Mouse (Mus musculus): ENCODE measurements around the gene Hvcn1.

The Hvcn1 gene

GRCm38 (mm10) chr5:122237200-122237599 lies 30.6 kb downstream of the Hvcn1 start:
- no peak for DNase-seq

- DNase-seq = no peak
Measured at GRCm38 (mm10) chr5:122239618-122240017, 33.0 kb downstream of the Hvcn1 start.

GRCm38 (mm10) chr5:122240521-122240920 lies 33.9 kb downstream of the Hvcn1 start:
- peak; percentile 62 to 83 for DNase-seq

DNA sequence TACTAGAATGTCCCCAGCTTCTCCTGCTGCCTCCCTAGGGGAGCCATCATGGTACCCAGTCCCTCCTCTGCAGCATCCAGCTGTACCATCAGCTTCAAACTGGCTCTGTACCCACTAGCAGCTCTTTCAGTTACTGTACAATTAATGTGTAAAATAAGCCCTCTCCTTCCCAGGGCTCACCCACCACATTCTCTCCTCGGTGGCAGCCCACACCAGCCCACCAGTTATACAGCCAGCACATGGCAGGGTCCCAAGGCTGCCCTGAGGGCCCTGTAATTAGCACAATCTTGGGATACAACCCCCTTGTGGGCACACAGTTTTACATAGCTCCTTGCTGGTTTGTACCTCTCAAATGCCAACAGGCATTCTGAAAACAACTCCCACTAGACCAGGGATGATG lies 34.4 kb downstream of the Hvcn1 start:
- no peak for DNase-seq

DNA sequence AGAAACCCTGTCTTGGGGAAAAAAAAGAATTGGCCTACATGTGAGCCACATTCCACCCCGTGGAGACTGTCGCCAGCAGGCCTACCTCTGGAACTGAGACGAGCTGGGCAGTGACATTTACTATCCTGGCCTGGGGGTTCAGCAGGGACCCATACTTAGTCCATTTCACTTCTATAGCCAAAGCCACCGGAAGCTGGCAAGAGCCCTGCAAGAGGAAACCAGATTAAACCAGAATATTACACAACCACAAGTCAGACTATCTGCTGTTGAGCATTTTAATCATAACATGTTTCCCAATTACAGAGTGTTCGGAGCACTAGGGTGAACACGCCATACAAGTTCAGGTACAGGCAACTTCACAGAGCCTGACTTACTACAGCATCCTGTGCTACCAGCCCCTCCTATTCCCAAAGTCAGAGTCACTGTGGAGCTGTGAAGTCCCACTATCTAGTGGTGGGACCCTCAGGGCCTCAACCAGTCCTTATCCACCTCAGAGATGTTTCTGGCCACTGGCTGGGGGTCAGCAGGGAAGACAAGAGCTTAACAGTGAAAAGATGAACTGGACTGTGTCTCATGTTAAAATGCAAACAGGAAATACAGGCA lies 36.0 kb downstream of the Hvcn1 start:
- DNase-seq = peak in 1 of 2 experiments; percentile 18

DNA sequence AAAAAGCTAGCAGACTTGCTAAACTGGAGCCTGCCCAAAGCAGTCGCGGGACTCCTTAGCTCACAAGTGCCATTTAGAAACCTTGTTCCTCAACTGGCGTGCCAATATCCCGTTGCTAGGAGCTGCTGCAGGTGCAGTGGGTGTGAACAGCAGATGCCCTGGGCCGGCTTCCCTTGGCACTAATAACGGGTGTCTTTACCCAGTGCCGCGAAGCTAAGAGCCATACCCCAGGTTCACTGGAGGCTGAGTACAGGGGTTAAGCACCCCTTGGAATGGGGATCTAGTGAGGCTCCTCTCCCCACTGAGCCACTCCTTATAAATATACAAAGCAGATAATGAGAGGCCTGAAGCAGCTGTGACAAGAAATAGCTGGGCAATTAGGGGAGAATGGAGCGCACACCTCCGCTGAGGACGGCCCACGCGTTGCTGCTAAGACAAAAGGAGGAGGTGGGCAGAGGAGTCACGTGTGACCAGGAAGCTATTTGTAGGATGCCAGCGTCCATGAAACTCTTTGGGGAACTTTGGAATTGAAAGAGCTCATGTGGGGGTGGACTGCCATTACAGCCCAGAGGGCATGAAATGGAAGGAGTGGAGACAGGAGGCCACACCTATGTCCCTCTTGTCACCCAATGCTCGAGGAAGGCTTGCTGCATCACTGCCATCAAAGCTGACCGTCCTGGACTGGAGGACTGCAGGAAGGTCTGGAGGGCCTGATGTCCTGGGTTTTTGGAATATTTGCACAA lies 37.3 kb downstream of the Hvcn1 start:
- DNase-seq = no peak

DNA sequence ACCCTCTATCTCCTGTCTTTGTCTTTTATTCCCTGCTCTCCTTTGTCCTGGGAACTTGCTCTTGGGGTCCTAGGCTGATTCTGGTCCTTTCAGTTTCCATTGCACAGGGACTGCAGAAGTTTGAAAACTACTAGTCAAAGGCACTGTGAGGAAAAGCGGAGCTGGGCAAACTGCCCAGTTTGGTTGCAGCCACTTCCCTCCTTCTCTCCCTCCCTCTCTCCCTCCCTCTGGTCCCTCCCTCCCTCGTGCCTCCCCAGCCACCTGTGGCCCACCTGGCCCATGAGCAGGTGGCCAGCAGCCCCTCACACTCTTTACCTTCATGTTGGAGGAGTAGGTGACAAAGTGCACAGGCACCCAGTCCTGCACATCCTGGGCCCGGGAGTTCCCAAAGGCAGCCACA lies 38.6 kb downstream of the Hvcn1 start:
- peak in 1 of 2 experiments; percentile 48 for DNase-seq

- DNase-seq = no peak
Measured at GRCm38 (mm10) chr5:122246547-122247167, 40.1 kb downstream of the Hvcn1 start.

DNA sequence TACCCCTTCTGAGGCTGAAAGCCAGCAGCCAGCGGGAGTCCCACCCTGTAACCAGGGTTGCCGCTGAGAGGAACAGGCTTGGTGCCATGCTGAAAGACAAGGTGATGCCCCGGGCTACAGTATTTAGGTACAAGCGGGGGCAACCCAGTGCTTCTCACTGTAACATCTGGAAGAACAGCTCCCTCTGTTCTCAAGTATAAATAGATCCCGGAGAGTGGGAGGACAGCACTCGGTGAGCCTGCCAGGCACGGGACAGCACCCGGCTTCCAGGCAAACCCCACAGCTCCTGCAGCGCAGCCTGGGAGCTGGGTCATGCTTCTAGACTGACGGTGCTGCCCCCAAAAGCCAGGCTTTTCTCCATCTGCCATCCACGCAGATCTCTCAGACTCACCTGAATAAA lies 40.9 kb downstream of the Hvcn1 start:
- DNase-seq = no peak

DNA sequence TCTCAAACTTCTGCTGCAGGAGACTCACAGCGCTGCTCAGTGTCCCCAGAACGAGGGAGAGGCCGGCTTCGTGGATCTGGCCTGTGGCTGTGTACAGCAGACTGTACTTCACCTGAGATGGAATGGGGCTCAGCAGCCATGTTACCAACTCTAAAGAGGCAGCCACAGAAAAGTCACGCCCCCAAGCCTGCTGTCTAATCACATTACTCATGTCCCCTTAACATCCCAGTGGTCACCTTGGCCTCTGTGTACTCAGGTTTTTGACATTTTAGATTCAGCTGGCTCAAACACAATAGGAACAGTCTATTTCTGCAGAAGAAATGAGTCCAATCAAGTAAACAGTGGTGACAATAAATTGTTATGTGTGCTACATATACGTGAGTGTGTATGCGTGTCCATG lies 41.3 kb downstream of the Hvcn1 start:
- DNase-seq = no peak

DNA sequence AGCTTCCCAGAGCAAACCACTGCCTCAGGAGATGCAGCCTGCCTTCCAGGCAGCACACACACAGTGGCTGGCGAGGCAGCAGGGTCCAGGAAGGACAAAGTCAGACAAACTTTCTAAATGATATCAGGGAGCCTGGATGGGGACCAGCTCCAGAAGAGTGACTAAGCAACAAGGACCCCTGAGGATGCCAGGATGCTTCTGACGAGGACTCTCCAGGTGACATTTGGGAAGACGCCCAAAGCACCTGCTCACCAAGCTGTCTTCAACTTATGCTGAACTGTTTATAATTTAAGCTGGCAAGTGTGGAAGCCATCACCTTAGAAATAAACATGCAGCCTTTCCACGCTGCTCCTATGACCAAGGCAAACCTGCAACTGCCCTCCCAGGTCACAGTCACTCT lies 42.7 kb downstream of the Hvcn1 start:
- no peak for DNase-seq

DNA sequence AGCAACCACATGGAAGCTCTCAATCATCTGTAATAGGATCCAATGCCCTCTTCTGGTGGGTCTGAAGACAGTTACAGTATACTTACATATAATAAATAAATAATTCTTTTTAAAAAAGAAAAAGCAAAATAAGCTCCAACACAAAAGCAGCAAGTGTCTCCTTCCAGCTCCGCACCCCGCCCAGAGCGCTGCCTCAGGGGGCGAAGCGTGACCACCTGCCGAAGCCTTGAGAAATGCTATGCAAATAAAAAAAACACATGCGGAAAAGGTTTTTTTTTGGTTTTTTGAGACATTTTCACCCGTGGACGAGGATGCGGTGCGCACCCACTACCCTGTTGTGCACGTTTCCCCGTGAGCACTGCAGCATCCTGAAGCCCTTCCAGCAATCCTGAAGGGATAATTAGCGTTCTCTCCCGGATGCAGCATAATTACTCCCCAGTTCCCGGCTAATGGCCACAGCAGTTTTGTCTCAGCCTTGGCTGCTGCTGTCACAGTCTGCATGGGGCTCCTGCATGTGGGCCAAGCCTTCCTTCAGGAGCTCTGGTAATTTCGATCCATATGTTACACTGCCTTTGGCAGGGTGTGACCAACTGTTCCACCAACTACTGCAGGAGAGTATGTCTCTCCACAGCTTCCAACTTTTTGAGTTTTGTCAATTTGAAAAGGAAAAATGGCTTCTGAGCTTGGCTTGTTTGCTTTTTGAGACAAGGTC lies 45.4 kb downstream of the Hvcn1 start:
- no peak for DNase-seq

GRCm38 (mm10) chr5:122258027-122258741 lies 51.6 kb downstream of the Hvcn1 start:
- no peak for DNase-seq

DNA sequence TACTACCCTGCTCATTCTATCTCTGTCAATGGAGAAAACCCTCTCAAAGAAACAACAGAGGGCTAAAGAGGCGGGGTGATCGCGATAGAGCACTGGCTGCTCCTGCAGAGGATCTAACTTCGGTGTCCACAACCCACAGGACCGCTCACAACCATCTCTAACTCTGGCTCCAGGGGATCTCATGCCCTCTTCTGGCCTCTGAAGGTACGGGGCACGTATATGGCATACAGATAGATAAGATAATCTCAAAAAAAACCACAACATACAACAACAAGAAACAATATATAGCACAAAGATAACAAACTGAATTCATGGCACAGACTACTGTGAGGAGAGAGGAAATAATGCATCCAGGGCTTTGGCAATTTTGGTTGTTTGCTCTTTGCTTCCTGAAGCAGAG lies 55.5 kb downstream of the Hvcn1 start:
- DNase-seq = no peak

- DNase-seq = peak; percentile 94 to 96
Measured at GRCm38 (mm10) chr5:122263933-122264905, 57.6 kb downstream of the Hvcn1 start, which contains the start of gene Tctn1. Gene Tctn1 (minus strand): TSS chr5:122264460.

GRCm38 (mm10) chr5:122265187-122265586 lies 58.6 kb downstream of the Hvcn1 start:
- DNase-seq = peak; percentile 20 to 24

- DNase-seq = no peak
Measured at GRCm38 (mm10) chr5:122265942-122266341, 59.3 kb downstream of the Hvcn1 start.

GRCm38 (mm10) chr5:122267136-122267535 lies 60.5 kb downstream of the Hvcn1 start:
- no peak for DNase-seq

- DNase-seq = peak; percentile 80 to 93
Measured at GRCm38 (mm10) chr5:122267899-122268298, 61.3 kb downstream of the Hvcn1 start.

- DNase-seq = no peak
Measured at GRCm38 (mm10) chr5:122268858-122269604, 62.4 kb downstream of the Hvcn1 start.

DNA sequence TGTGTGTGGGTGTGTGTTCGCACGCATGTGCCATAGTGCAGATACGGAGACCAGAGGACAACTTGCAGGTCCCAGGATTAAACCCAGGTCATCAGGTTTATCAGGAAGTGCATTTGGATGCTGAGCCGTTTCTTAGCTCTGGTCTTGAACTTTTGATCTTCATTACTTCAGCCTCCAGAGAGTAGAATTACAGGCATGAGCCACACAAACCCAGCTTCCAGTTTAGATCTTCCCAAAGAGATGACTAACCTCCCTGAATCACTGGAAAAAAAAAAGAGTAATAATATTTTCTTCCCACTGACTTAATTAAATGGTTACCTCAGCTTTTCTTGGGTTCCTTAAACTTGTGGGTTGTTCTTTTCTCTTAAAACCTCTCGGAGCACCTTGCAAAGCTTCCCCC lies 66.2 kb downstream of the Hvcn1 start:
- DNase-seq = no peak
